Mouse (Mus musculus) ZHBTc4 (cell line): ENCODE measurements around the gene Tpst1.
A peak's percentile ranks its signal among the peaks of the same experiment; 100 is the strongest.

ENCODE experiments used
- DNase-seq: peaks from one replicate; pipeline ENCODE4 v3.0.0-alpha.2; 2011; ENCODE audit warnings: low read depth, low spot score

Tpst1 gene

DNA sequence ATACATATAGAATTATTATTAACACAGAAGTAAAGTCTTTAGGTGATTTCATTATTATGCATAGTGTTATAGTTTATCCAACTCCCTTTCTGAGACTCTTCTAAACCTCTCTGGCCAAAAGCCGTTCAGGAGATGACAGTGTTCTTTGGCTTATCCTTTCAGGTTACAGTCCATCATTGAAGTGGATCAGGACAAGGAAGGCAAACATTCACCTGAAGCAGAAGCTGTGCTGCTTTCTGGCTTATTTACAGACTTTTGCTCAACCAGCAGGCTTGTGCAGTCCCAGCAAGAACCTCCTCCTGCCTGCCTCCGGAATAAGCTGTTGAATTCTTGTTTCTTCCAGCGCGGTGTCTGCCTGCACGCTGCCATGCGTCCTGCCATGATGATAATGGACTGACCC, at the start of gene Tpst1:
TSS of gene Tpst1 (plus strand) at position 301 of the 400 bp plus-strand sequence.
- no peak for DNase-seq

DNA sequence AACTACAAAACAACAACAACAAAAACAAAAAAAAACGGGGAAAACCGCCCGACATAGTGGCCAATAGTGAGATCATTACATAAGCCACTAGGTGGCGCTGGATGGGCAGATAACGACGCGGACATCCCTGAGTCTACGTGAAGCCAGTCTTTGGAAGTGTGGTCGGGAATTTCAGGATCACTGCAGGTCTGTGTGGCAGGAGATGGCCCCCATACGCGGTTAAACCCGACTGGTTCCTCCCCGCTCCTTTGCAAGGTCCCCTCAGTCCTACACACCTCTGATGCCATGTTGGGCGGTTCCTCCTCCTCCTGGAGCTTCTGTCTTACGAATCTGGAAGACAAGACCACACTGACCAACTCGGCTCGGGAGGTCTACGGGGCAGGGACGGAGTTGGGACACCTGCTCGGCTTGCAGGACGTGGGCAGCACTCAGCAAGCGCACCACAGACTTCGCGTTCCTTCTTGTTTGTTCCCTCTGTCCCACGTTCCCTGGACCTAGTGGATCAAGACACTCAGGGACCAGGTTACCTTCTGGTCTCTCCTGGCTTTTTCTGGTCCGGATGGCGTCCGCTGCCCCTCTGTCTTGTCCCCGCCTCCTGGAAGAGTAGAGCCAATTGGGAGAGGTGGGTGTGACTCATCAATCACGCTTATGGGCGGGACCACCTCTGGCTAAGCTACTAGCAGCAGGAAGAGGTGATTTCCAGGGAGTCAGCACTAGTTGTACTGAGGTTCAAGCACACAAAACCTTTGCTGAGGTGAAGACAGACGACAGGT, 49.2 kb upstream of the Tpst1 start:
- peak; percentile 96 for DNase-seq

- DNase-seq = no peak
Observed at GRCm38 (mm10) chr5:130027134-130027533, 46.0 kb upstream of the Tpst1 start.

DNA sequence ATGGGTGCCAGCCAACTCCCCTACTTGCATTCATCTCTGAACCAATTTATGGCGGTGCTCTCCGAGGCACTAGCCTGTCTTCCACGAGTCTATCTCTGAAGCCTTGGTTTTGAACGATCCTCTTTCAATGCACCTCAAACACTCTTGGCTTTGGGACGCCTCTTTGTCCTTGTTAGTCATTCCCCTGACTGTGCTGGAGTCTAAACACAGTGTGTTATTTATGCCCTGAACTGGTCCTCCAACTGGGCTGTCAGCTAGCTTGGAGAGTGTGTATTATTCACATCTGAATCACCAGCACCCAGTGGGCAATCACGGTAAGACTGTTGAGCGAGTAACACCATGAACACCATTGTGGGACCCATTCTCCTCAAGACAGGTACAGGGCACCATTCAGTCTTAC, 45.4 kb upstream of the Tpst1 start:
- DNase-seq = no peak

- DNase-seq = peak; percentile 89
Observed at GRCm38 (mm10) chr5:130029142-130029897, 43.8 kb upstream of the Tpst1 start, which contains the start of the genes Asl and Crcp. TSS of gene Asl (minus strand) at chr5:130029247. TSS of gene Crcp (plus strand) at chr5:130029290.

GRCm38 (mm10) chr5:130031410-130032390, 41.4 kb upstream of the Tpst1 start:
- no peak for DNase-seq

DNA sequence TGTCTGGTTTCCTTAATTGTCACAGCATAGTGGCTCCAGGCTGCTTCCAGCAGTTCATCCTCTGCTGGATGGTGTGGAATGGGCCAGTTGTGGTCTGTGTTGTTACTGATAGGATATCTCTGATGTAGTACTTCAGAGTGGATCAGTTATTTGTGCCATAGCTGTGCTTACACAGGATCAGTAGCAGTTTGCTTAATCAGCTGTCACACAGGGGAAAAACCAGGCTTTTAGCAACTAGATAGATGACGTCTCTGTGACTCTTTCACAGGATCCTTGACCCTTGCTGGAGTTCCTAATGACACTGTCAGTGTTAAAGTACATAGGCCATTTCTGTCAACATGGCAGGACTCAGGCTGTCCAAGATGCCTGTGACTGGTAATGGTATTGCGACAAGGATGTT, 39.3 kb upstream of the Tpst1 start:
- DNase-seq = no peak

DNA sequence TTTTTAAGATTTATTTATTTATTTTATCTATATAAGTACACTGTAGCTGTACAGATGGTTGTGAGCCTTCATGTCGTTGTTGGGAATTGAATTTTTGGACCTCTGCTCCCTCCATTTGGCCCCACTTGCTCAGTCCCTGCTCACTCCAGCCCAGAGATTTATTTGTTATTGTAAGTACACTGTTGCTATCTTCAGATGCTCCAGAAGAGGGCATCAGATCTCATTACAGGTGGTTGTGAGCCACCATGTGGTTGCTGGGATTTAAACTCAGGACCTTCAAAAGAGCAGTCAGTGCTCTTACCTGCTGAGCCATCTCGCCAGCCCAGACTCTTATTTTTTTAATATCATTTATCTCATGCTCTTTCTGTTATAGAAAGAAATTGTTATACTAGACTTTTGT, 36.8 kb upstream of the Tpst1 start:
- peak; percentile 69 for DNase-seq

DNA sequence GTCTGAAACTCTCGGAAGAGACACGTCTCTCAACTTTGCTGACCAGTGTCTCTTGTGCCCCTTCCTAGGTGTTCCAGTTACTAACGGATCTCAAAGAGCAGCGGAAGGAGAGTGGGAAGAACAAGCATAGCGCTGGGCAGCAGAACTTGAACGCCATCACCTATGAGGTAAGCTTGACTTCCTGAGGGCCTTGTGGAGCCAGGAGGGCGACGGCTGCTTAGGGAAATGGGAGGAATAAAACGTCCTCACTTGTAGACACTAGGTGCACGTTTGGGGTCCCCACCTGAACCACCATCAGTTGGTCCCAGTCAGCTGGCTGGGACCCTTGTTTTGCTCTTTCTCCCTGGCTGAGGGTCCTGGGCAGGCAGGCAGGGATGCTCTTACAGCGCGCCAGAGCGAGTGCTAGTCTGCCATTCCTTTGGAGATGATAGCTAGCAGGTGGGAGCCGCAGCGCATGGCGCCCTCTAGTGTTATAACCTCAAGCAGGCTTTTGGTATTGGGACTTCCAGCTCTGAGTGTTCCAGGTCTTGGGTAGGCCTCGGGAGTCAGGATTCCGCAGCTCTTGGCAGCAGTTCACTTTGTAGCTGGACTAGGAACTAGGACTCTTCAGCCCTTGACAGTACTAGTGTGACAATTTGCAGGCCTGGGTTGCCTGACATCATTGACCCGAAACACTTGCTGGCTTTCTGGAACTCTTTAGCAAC, 35.2 kb upstream of the Tpst1 start:
- DNase-seq = peak; percentile 89

GRCm38 (mm10) chr5:130040797-130041196, 32.3 kb upstream of the Tpst1 start:
- no peak for DNase-seq

GRCm38 (mm10) chr5:130041262-130041661, 31.9 kb upstream of the Tpst1 start:
- no peak for DNase-seq

GRCm38 (mm10) chr5:130043741-130044140, 29.4 kb upstream of the Tpst1 start:
- DNase-seq = no peak

- DNase-seq = peak; percentile 46
Observed at GRCm38 (mm10) chr5:130044201-130044695, 28.9 kb upstream of the Tpst1 start.

DNA sequence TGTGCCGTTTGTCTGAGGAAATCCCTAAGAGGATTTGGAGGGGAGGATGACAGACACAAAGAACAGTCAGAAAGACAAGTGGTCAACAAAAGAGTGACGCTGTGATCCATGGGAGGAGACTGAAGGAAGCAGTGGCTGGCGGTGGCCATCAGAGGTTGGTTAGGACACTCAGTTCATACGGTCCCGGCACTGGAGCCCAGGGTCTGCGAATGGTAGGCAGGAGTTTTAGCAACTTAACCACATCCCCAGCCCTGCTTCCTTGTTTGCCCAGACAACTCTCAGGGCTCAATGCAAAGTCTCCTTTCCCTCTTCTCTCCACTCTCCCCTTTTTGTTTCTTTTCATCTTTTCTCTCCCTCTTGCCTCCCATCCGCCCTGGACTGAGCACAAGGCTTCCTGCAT, 27.0 kb upstream of the Tpst1 start:
- DNase-seq = no peak

- no peak for DNase-seq
Observed at GRCm38 (mm10) chr5:130046589-130046988, 26.5 kb upstream of the Tpst1 start.

DNA sequence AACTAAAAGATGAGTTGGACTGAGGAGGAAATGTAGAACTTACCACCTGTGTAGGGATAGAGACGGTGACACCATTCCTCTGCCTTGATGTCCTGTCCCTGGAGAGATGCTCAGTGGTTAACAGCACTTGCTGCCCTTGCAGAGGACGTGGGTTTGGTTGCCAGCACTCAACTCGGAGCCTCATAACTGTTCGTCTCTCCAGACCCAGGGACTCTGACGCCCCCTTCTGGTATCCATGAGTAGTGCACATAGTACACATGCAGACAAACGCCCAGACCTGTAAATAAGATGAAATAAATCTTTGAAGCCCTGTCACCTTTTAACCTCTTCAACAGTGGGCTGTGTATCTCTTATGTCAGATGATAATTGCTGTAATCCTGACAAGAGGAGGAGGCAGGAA, 26.1 kb upstream of the Tpst1 start:
- DNase-seq = peak; percentile 74

DNA sequence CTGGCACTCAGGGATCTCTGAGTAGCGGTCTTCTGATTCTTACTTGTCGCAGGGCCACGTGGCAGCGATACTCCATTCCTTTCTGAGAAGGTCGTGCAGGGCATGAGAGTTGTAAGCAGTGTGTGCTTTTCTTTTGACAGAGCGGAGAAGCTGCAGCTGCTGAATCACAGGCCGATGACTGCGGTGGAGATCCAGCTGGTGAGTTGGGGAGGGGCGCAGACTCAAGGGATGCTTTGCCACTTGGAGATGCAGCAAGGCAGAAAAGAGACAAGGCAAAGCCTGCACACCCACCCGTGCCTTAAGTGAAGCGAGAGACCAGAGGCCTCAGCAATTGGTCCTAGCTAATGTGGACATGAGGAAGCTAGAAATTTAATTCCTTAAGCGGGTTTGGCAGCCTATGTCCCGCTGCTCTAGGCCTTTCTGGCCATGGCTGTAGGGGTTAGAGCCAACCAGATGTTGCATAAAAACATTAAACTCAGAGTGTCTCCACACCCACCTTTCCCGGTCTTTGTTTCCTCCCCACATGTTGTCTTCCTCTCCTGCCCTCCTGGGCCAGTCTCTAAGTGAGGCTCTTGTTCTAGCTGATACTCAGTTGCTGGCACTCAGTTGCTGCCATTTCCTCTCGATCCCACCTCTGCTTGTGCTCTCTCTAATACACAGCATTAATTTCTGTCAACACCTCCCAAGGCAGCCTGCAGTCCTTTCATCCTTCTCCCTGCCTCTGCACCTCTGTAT, 24.2 kb upstream of the Tpst1 start:
- no peak for DNase-seq

DNA sequence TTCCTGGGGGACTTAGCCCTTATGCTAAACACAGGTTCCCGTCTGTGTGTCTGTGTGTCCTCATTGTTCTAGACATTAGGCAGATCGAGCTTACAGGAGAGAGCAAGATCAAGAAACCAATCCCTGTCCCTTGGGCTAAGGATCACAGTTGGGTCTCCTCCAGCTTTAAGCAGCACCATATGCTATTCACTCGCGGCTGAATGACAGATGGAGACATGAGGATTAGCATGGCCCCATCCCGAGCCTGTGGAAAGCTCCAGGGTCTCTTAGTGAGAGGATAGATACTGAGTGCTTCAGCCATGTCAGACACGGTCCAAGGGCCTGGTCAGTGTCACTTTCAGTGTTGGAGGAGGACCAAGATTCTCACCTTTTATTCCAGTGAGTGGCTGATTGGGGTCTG, 22.7 kb upstream of the Tpst1 start:
- DNase-seq = no peak

GRCm38 (mm10) chr5:130051073-130051860, 21.9 kb upstream of the Tpst1 start:
- DNase-seq = no peak
